Mouse (Mus musculus): Measurements from ENCODE around the gene Ociad2.

Gene Ociad2

GRCm38 (mm10) chr5:73340723-73341235 is at the start of gene Ociad2:
Ociad2 (minus strand) TSS chr5:73341028.
- DNase-seq (ENCODE audit: low read depth) = no peak

- peak; percentile 12 for DNase-seq (ENCODE audit: low read depth)
These were observed 42.8 kb upstream of the Ociad2 start for GRCm38 (mm10) chr5:73383647-73383970.

DNA sequence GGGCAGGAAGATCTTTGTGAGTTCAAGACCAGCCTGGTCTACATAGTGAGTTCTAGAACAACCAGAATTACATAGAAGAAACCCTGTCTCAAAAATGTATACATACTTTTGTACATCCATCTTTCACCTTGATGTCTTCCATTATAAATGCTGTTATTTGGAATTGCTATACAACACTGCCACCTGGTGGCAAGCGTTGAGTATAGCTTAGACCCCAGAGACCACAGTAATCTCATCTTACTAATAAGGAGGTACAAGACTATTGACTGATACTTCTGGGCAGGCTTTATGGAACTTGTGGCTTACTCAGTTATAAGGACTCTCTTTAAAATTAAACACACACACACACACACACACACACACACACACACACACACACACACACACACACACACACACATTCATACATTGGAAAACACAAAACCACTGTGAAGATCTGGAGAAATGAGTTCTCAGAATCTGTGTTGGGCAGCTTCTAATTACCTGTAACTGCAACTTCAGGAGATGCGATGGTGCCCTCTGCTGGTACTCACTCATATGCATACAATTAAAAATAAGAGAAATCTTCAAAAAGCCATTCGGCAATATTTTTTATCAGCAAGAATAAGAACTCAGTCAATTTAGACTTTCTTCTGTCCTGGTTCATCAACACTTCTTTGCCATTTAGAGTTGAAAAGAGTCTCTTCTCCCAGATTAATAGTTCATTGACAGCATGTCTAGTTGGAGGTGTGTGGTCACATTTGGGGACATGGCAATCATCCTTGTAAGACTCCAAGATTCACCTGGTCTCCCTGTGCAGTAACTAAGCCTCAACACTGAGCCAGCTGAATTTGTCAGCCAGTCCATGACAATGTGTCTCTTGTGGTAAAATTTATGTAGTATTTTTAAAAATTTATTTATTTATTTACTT is 42.2 kb upstream of the Ociad2 start:
- peak; percentile 89 for DNase-seq (ENCODE audit: low read depth)

GRCm38 (mm10) chr5:73381976-73382540 is 41.2 kb upstream of the Ociad2 start:
- DNase-seq (ENCODE audit: low read depth) = peak; percentile 21

DNA sequence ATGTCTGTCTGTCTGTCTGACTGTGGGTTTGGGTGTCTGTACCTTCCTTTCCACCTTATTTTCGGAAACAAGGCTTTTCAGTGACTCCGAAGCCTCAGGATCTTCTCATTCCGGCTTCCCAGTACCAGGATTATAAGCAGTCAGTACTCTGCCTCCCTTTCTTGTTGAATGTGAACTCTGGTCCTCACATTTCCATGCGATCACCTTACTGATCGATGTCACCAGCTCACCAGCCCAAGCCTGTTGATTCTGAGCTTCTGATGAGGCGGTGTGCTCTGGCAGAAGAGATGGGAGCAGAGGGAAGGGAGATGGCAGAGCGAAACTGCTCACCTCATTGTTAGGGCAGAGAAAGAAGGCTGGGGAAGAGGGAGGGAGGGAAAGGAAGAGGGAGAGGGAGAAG is 40.7 kb upstream of the Ociad2 start:
- DNase-seq (ENCODE audit: low read depth) = no peak

DNA sequence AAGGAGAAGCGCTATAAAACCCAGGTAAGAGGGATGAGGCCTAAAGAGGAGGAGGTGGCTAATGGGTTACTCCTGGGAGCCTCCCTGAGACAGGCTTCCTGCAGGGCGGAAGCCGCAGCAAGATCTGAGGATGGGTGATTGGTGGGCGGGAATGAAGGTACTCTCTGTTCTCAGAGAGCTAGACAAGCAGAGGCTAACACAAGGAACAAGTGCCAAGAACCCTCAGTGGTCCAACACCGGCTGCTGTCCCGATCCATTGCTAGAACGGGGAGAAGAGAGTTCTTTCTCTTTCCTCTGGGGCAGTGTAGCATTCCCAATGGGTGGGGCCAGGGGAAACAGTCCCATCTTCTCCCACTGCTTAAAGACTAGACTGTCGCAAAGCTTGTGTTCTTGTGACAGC is 40.0 kb upstream of the Ociad2 start:
- DNase-seq (ENCODE audit: low read depth) = no peak

- peak; percentile 79 for DNase-seq (ENCODE audit: low read depth)
These were observed 39.1 kb upstream of the Ociad2 start for GRCm38 (mm10) chr5:73379908-73380307.

DNA sequence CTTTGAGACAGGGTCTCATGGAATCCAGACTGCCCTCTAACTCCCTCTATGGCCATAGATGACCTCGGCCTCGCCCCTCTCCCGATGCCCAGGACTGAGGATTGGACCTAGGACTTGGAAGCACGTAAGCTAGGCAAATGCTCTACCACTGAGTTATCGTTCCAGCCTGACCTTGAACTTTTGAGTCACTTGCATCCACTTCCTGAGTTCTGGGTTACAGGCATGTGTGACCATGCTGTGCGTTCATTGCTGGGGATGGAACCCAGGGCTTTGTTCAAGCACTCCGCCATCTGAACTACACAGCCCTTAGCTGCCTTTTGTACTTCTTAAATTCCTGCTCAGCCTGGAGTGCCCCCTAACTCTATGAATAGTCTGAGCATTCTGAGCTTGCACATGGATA is 35.7 kb upstream of the Ociad2 start:
- peak; percentile 58 for DNase-seq (ENCODE audit: low read depth)

DNA sequence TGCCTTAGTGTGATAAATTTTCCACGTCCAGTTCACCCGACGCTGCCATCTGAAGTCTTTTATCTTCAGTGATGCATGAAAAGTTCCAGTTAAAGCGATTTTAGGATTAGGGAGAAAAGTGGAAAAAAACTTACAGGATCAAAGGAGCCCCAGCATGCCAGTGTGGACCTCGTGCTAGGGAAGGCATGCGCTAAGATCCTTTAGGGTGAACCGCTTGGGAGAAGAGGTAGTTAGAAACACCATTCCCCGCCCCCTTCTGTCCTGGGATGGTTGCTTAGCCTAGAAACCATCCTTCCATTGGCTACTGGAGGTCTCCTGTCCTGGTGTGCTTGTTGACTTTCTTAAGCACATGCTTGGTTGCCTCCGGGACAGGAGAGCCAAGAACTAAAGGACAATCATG is 35.2 kb upstream of the Ociad2 start:
- DNase-seq (ENCODE audit: low read depth) = no peak

DNA sequence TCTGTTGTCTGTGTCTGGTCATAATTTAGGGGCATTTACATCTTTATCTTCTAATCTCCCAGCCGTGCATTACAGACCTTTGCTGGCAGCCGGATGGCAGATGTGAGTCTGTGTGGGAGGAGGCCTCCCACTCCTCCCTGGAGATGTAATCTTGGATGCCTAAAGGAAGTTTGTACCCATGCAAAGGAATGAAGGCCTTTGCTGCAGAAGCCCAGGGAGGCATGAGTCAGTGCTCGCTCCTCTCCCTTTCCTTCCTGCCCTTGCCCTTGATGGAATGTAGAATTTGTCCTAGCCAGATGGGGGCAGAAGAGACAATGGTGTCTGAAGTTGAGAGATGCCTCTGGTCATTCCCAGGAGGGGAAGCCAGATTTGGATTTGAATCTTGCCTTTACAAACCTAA is 32.4 kb upstream of the Ociad2 start:
- DNase-seq (ENCODE audit: low read depth) = peak; percentile 44

- DNase-seq (ENCODE audit: low read depth) = no peak
These were observed 31.8 kb upstream of the Ociad2 start for GRCm38 (mm10) chr5:73372601-73373000.

GRCm38 (mm10) chr5:73369731-73370130 is 28.9 kb upstream of the Ociad2 start:
- no peak for DNase-seq (ENCODE audit: low read depth)

- no peak for DNase-seq (ENCODE audit: low read depth)
These were observed 28.1 kb upstream of the Ociad2 start for GRCm38 (mm10) chr5:73368845-73369447.

DNA sequence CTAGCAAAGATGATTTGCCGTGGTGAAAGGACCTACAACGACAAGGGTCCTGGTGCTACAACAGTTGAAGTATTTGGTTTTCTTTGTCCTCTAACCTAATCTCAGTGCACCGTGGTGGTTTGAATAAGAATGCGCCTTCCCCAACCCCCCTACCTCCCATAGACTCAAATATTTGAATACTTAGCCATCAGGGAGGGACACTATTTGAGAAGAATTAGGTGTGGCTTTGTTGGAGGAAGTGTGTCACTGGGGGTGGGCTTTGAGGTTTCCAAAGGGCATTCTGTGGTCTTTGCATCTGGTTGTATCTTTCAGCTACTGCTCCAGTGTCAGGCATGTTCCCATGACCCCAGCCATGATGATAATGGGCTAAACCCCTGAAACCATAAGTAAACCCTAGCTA is 27.1 kb upstream of the Ociad2 start:
- DNase-seq (ENCODE audit: low read depth) = peak; percentile 45

- peak; percentile 76 for DNase-seq (ENCODE audit: low read depth)
These were observed 23.5 kb upstream of the Ociad2 start for GRCm38 (mm10) chr5:73364107-73364864.

GRCm38 (mm10) chr5:73362791-73363190 is 22.0 kb upstream of the Ociad2 start:
- no peak for DNase-seq (ENCODE audit: low read depth)

DNA sequence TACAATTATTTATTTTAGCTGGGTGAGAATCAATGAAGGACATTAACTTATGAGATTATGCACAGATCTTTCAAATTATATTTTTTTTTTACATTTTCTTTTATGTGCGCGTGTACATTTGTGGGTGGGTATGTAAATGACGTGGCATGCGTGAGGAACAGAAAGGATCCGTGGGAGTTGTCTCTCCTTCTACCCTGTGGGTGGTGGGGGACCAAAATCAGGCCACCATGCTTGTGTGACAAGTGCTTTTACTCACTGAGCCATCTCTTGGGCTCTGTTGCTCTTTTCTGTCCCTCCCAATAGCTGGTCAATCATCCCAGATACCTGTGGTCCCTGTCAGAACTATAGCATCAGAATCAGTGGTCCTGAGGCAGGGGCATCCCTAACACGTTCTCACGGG is 21.5 kb upstream of the Ociad2 start:
- no peak for DNase-seq (ENCODE audit: low read depth)

DNA sequence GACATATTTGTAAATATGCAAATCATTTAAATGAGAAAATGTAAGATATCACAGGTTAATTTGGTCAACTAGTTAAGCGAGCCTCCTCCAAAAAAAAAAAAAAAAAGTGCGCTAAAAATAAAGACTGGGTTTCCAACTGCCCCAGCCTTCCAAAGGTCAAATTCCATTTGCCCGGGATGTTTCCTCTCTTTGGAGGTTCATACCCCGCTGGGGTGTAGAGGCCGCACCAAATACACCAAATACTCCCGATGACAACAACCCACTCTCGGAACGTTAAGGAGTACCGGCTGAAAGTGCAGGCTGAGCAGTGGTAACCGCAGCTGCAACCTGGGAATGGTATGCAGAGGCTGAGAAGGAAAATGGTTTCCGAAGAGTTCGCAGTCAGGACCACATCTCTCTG is 19.4 kb upstream of the Ociad2 start:
- DNase-seq (ENCODE audit: low read depth) = no peak

- DNase-seq (ENCODE audit: low read depth) = no peak
These were observed 18.9 kb upstream of the Ociad2 start for GRCm38 (mm10) chr5:73359752-73360141.

- no peak for DNase-seq (ENCODE audit: low read depth)
These were observed 18.4 kb upstream of the Ociad2 start for GRCm38 (mm10) chr5:73359134-73359751.

DNA sequence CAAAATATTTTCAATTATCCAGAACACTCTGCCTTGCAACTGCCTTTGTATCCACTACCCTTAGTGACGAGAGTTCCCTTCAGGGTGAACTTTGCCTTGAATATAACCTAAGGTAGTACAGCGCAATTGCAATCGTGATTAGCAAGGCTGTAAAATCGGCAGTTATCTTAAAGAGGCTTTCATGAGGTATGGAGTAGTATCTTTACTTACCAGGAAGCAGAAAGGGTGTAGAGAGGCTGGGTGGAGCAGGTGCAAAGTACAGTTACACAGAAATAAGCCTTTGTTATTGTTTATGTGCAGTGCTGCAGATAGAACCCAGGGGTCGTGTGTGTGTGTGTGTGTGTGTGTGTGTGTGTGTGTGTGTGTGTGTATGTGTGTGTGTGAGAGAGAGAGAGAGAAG is 14.6 kb upstream of the Ociad2 start:
- no peak for DNase-seq (ENCODE audit: low read depth)

DNA sequence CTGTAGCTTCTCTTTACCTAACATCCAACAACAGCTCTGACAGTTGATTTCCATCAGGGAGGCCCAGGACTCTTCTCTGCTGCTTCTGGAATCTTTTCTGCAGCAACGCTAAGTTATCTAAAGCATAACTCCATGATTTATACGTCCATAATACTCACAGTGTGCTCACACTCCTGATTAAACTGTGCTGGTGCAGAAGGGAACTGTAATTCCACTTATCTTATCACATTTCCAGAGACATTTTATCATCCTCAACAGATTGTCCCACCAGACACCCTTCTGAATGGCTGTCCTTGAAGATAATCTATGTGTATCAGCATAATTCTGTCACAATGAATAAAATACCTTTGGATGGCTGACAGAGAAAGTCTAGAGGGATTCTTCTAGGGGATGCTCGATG is 13.2 kb upstream of the Ociad2 start:
- DNase-seq (ENCODE audit: low read depth) = no peak

Measured in 416B (cell line).